Mouse (Mus musculus) cerebellum, postnatal 10 days (tissue): ENCODE results near the gene Zfp579.
A peak's percentile ranks its signal among the peaks of the same experiment; 100 is the strongest.

Experiments used
- DNase-seq, 2 experiments: peaks; one replicate each; pipeline ENCODE4 v3.0.0; 2021; ENCODE audit warnings: mixed read lengths in 2 of 2

Gene Zfp579

GRCm38 (mm10) chr7:4950561-4951342, 45.2 kb downstream of the Zfp579 start:
- no peak for DNase-seq

DNA sequence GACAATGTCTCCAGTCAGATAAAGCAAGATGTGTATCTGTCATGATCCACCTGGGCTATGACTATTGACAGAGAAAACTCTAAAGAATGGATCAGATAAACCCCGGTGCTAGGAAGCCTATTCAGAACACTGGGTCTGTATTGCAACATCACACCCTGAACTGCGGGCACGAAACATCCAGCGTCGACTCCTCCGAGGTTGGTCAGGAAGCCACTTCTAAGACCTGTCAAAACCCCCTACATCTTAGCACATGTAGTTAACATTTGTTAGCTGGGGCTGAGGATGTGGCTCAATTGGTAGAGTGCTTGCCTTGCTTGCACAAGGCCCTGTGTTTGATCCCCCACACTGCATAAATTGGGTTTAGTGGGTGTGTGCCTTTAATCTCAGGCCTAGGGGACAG, 47.6 kb downstream of the Zfp579 start:
- no peak for DNase-seq

- DNase-seq: peak; percentile 45 to 60
These were observed 48.1 kb downstream of the Zfp579 start for GRCm38 (mm10) chr7:4947855-4948254.

DNA sequence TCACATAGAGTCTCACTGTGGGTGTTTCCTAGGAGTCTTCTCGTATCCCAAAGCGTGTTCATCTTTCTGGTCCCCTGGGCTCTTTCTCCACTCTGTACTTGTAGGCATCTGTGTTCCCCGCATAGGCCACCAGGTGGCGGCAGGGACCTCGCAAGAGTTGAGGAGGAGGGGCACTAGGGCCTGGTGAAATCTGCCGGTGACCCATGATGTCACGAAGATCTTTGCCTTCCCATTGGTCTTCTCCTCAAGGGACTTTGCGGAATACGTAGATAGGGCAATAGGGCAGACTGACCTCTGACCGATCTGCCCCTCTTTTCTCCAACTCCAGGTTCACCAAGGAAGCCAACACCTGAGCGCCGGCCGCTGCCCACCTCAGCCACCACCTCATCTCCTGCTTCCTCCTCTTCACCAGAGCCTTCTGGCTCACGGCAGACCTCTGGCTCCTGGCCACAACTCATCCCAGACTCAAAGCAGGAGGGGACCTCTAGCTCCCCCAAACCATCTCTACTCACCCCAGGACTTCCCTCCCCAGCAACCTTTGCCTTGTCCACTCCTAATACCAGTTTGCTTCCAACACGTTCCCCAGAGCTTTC, 52.6 kb downstream of the Zfp579 start:
- DNase-seq: peak; percentile 96 to 98

- DNase-seq: no peak
These were observed 53.3 kb downstream of the Zfp579 start for GRCm38 (mm10) chr7:4942673-4943072.

DNA sequence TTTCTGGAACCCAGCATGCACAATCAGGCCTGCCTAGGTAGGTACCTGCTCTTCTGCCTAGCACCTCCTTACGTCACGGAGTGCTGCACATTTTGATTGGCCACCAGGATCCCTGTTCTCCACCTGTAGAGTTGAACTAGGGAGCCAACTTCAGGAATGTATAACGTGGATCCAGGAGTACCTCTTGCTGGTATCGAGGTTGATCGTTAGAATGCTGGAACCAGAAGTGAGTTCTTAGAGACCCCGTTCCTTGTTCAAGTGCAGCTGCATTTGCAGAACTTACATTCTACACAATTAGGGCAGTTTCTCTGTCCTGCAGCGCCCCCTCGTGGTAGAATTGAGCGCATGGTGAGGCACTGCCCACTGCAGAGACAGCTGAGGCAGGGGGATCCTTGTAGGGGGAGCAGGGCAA, 55.9 kb downstream of the Zfp579 start:
- DNase-seq: peak; percentile 87 to 89

DNA sequence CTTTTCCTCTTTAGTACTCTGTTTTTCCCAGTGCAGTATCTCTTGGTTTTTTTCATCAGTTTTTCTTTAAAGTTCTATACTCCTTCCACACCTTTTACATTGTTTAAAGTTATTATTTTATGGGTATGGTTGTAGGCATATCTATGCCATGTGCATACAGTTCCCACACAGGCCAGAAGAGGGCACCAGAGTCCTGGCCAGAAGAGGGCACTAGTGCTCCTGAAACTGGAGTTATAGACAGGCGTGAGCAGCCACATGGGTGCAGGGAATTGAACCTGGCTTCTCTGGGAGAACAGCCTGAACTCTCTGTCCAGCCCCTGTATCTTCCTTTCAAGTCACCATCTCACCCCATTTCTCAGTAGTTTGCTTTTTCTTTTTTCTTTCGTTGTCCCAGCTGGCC, 57.5 kb downstream of the Zfp579 start:
- peak; percentile 88 to 90 for DNase-seq

GRCm38 (mm10) chr7:4937392-4937791, 58.6 kb downstream of the Zfp579 start:
- no peak for DNase-seq

GRCm38 (mm10) chr7:4936832-4937231, 59.1 kb downstream of the Zfp579 start:
- DNase-seq: no peak

DNA sequence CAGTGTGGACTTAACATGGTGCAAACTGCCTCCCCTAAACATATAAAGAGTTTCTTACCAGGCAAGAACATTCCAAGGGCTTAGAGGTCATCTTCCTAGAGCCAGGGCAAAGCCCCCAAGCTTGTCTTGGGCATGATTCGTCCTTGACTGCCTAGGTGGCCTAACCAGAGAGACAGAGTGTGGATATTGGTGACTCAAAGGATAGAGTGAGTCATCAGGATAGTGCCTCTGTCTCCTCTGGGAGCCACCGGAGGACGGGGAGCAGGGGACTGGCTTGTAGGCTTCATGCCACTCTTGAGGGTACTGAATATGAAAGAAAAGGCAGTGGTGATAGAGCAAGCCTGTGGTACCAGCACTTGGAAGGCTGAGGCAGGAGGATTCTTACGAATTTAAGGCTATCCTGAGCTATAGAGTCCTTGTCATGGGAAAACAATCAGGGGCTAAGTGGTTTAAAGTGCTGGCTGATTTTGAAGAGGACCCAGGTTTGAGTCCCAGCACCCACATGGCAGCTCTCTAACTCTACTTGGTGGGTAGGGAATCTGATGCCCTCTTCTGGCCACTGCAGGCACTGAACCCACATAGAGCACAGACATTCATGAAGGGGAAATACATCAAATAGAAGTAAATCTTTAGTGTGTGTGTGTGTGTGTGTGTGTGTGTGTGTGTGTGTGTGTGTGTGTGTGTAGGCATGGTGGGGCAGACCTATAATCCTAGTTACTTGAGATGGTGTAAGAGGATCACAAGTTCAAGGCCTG, 61.6 kb downstream of the Zfp579 start:
- DNase-seq: no peak
